Mouse (Mus musculus): ENCODE data around the gene Map1lc3b.

DNA sequence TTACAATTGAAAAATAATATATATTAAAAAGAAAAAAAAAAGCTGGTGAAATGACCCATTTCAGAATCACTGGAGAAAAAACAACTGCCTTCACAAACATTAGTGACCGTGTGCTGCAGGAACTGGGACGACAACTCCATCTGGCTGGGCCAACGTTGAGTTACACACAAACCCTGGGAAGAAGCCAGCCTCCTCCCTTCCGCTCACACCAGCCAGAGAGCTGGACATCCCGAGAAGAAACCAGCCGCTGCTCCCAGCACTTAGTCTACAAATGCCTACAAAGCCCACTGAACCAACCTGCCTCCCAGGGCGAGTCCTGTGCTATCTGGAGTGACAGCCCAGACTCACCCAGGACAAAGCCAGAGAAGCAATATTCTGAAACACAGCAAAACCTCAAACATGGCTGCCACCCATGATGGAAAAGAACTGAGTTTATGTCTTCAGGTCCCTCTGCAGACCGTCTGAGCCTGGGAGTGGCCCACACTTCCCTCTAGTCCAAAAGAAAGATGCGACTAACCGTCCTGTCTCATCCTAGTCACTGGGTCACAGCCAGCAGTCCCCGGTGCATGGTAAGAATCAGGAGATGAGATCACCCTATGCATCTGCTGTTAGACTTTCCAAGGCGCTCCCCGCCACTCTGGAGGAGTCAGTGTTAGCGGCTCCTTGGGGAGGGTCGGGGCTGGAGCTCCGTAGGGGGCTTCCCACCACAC, 28.4 kb upstream of the Map1lc3b start:
- TF ChIP-seq CTCF (IDR thresholded peaks at IDR 0.05; ENCODE audit: low read depth, low read length) (peak; percentile 38), POLR2A (IDR thresholded peaks at IDR 0.05; ENCODE audit: extremely low read depth, insufficient read depth, low read length) (0 out of 2 replicates have a peak, but pooled peaks have one; percentile 16)
